Mouse (Mus musculus) G1E (cell line): ENCODE results near the gene Ccnd3.

Experiments
- CTCF ChIP-seq: IDR thresholded peaks from 2 replicates; pipeline ENCODE4 v1.5.1; 2012; ENCODE audit warnings: low read depth, low read length, inconsistent platforms, mixed read lengths
- GATA1 ChIP-seq: IDR thresholded peaks from 2 replicates; pipeline ENCODE4 v1.6.1; 2012; ENCODE audit warnings: borderline replicate concordance, low read length, inconsistent platforms, mixed read lengths
- TAL1 ChIP-seq: conservative IDR thresholded peaks from 2 replicates; pipeline ENCODE4 v1.6.1; 2012; ENCODE audit warnings: low read depth, low read length, inconsistent platforms, mixed read lengths

GRCm38 (mm10) chr17:47596839-47597164, 92.0 kb downstream of the Ccnd3 start:
- TF ChIP-seq CTCF = no peak
- TF ChIP-seq GATA1 = no peak
- no peak for TF ChIP-seq TAL1
